Mouse (Mus musculus) embryonic stem cell, embryonic (primary cell): ENCODE results near the gene Spata25.

ENCODE experiments used
- CTCF ChIA-PET, 4 experiments: fragments of 300-600 bp in 2 of 4; fragments of 350-600 bp in 2 of 4; sonication (Branson Sonifier 250); formaldehyde crosslinking; loops; one replicate each; lab custom pipeline; 2022; ENCODE audit warnings: inconsistent platforms in 2 of 4; lab: Charles Lee
- POLR2A ChIA-PET, 4 experiments: fragments of 300-600 bp in 2 of 4; fragments of 350-600 bp in 2 of 4; sonication (Branson Sonifier 250); formaldehyde crosslinking; loops; one replicate each; lab custom pipeline; 2022; ENCODE audit warnings: antibody characterized with exemption in 4 of 4, inconsistent platforms in 1 of 4; lab: Charles Lee

Spata25 gene

GRCm38 (mm10) chr2:164859640-164860432, 31.5 kb upstream of the Spata25 start:
- ChIA-PET CTCF (interaction anchor here (0.5 to 6.2 kb wide), 16 partner anchors 8 to 109 kb away, joined by 3 to 88 read pairs (median 4); partner anchors contain the start of gene Slc12a5 (in 1 of the 4)), POLR2A (interaction anchor here (0.6 to 24.3 kb wide), 43 partner anchors 8 to 1074 kb away, joined by 3 to 527 read pairs (median 4); partner anchors contain the start of genes Ctsa (in 3 of the 4), Zswim1 (in 3 of the 4), Acot8 (in 2 of the 4) and Neurl2 (in 2 of the 4))

GRCm38 (mm10) chr2:164859155-164859554, 30.8 kb upstream of the Spata25 start:
- CTCF ChIA-PET: interaction anchor here (0.6 to 6.2 kb wide), 11 partner anchors 9 to 109 kb away, joined by 3 to 88 read pairs (median 3); partner anchors contain the start of gene Slc12a5 (in 1 of the 4)
- POLR2A ChIA-PET: interaction anchor here (0.6 to 24.3 kb wide), 38 partner anchors 8 to 1074 kb away, joined by 3 to 527 read pairs (median 4); partner anchors contain the start of genes Zswim1 (in 3 of the 4), Acot8 (in 2 of the 4), Ctsa (in 2 of the 4) and Neurl2 (in 2 of the 4)

GRCm38 (mm10) chr2:164857842-164858553, 29.7 kb upstream of the Spata25 start:
- ChIA-PET POLR2A (interaction anchor here (0.5 to 24.3 kb wide), 48 partner anchors 9 to 1134 kb away, joined by 3 to 527 read pairs (median 8); partner anchors contain the start of genes Pcif1 (in 3 of the 4), Acot8 (in 2 of the 4), Ctsa (in 2 of the 4) and Neurl2 (in 2 of the 4)), CTCF (interaction anchor here in 2 of 4 experiments (0.6 to 6.2 kb wide), 8 partner anchors 11 to 928 kb away, joined by 3 to 88 read pairs (median 6); partner anchors contain the start of genes Ctsa (in 1 of the 2), Neurl2 (in 1 of the 2) and Zswim1 (in 1 of the 2))

- CTCF ChIA-PET: interaction anchor here (0.6 to 6.2 kb wide), 23 partner anchors 9 to 929 kb away, joined by 3 to 88 read pairs (median 5); partner anchors contain the start of genes Acot8 (in 1 of the 4), Ctsa (in 1 of the 4), Neurl2 (in 1 of the 4) and Snx21 (in 1 of the 4)
- POLR2A ChIA-PET: interaction anchor here (0.5 to 24.3 kb wide), 62 partner anchors 9 to 1135 kb away, joined by 3 to 527 read pairs (median 7); partner anchors contain the start of genes Pcif1 (in 3 of the 4), Zswim1 (in 3 of the 4), Acot8 (in 2 of the 4) and Ctsa (in 2 of the 4)
These were observed 28.9 kb upstream of the Spata25 start, which contains the start of gene Pltp for GRCm38 (mm10) chr2:164857101-164857821. Gene Pltp, minus strand, starts transcription at chr2:164857711.

GRCm38 (mm10) chr2:164856309-164857100, 28.2 kb upstream of the Spata25 start:
- CTCF ChIA-PET: interaction anchor here (0.6 to 6.2 kb wide), 34 partner anchors 8 to 461 kb away, joined by 3 to 88 read pairs (median 4); partner anchors contain the start of genes Acot8 (in 2 of the 4), Zswim3 (in 2 of the 4), Ctsa (in 1 of the 4) and Neurl2 (in 1 of the 4)
- POLR2A ChIA-PET: interaction anchor here (0.8 to 24.3 kb wide), 79 partner anchors 8 to 1136 kb away, joined by 3 to 527 read pairs (median 6); partner anchors contain the start of genes Ctsa (in 3 of the 4), Pcif1 (in 3 of the 4), Zswim1 (in 3 of the 4) and Acot8 (in 2 of the 4)

- CTCF ChIA-PET: interaction anchor here (0.7 to 6.2 kb wide), 18 partner anchors 9 to 462 kb away, joined by 3 to 88 read pairs (median 4); partner anchors contain the start of genes Ctsa (in 1 of the 4) and Neurl2 (in 1 of the 4)
- POLR2A ChIA-PET: interaction anchor here (0.7 to 24.3 kb wide), 54 partner anchors 9 to 435 kb away, joined by 3 to 527 read pairs (median 7); partner anchors contain the start of genes Ctsa (in 3 of the 4), Pcif1 (in 3 of the 4), Acot8 (in 2 of the 4) and Neurl2 (in 2 of the 4)
These were observed 27.2 kb upstream of the Spata25 start for GRCm38 (mm10) chr2:164855572-164855971.

- POLR2A ChIA-PET: interaction anchor here in 3 of 4 experiments (0.6 to 24.3 kb wide), 12 partner anchors 9 to 761 kb away, joined by 3 to 527 read pairs (median 4); partner anchors contain the start of genes Ctsa (in 2 of the 3), Neurl2 (in 1 of the 3), Spata25 (in 1 of the 3) and Zswim1 (in 1 of the 3)
- CTCF ChIA-PET: interaction anchor here in 3 of 4 experiments (1.1 to 2.9 kb wide), 3 partner anchors 17 to 18 kb away, joined by 3 to 16 read pairs (median 10); no protein-coding TSS in a partner anchor
These were observed 21.7 kb upstream of the Spata25 start for GRCm38 (mm10) chr2:164850061-164850460.

- ChIA-PET CTCF (interaction anchor here (0.5 to 2.8 kb wide), 44 partner anchors 8 to 351 kb away, joined by 3 to 24 read pairs (median 4); partner anchors contain the start of genes Ctsa (in 3 of the 4), Acot8 (in 2 of the 4), Zswim3 (in 2 of the 4) and Neurl2 (in 1 of the 4)), POLR2A (interaction anchor here (0.6 to 24.3 kb wide), 28 partner anchors 6 to 88 kb away, joined by 3 to 527 read pairs (median 7); partner anchors contain the start of genes Ctsa (in 3 of the 4), Zswim1 (in 3 of the 4), Acot8 (in 2 of the 4) and Neurl2 (in 2 of the 4))
These were observed 17.4 kb upstream of the Spata25 start for GRCm38 (mm10) chr2:164845782-164846181.

GRCm38 (mm10) chr2:164835164-164835563, 6.8 kb upstream of the Spata25 start:
- ChIA-PET CTCF (interaction anchor here in 3 of 4 experiments (0.9 to 2.8 kb wide), 5 partner anchors 11 to 51 kb away, joined by 3 to 24 read pairs (median 3); no protein-coding TSS in a partner anchor), POLR2A (interaction anchor here in 3 of 4 experiments (0.8 to 19.6 kb wide), 36 partner anchors 10 to 392 kb away, joined by 3 to 527 read pairs (median 6); partner anchors contain the start of genes Acot8 (in 3 of the 3), Zswim1 (in 3 of the 3), Zswim3 (in 3 of the 3) and Pltp (in 2 of the 3))

GRCm38 (mm10) chr2:164834531-164834930, 6.2 kb upstream of the Spata25 start:
- ChIA-PET CTCF (interaction anchor here in 3 of 4 experiments (0.8 to 2.8 kb wide), 6 partner anchors 11 to 41 kb away, joined by 3 to 24 read pairs (median 4); no protein-coding TSS in a partner anchor), POLR2A (interaction anchor here in 3 of 4 experiments (0.6 to 19.6 kb wide), 44 partner anchors 10 to 1068 kb away, joined by 3 to 527 read pairs (median 6); partner anchors contain the start of genes Acot8 (in 3 of the 3), Zswim1 (in 3 of the 3), Zswim3 (in 3 of the 3) and Pcif1 (in 2 of the 3))

GRCm38 (mm10) chr2:164833314-164833959, 5.1 kb upstream of the Spata25 start, which contains the start of gene Neurl2:
Gene Neurl2, minus strand, starts transcription at chr2:164833456.
- ChIA-PET CTCF (interaction anchor here (0.5 to 2.8 kb wide), 19 partner anchors 10 to 754 kb away, joined by 3 to 24 read pairs (median 4); partner anchors contain the start of genes Zswim1 (in 2 of the 4), Pltp (in 1 of the 4), Slc12a5 (in 1 of the 4) and Snx21 (in 1 of the 4)), POLR2A (interaction anchor here in 3 of 4 experiments (0.6 to 19.6 kb wide), 59 partner anchors 7 to 565 kb away, joined by 3 to 527 read pairs (median 6); partner anchors contain the start of genes Acot8 (in 3 of the 3), Zswim1 (in 3 of the 3), Zswim3 (in 3 of the 3) and Pcif1 (in 2 of the 3))

- ChIA-PET POLR2A (interaction anchor here (0.6 to 19.6 kb wide), 62 partner anchors 8 to 565 kb away, joined by 3 to 527 read pairs (median 5); partner anchors contain the start of genes Acot8 (in 3 of the 4), Zswim1 (in 3 of the 4), Zswim3 (in 3 of the 4) and Pcif1 (in 2 of the 4)), CTCF (interaction anchor here (0.5 to 2.8 kb wide), 23 partner anchors 10 to 754 kb away, joined by 3 to 24 read pairs (median 4); partner anchors contain the start of genes Zswim1 (in 2 of the 4), Pltp (in 1 of the 4) and Snx21 (in 1 of the 4))
These were observed 4.5 kb upstream of the Spata25 start, which contains the start of gene Ctsa for GRCm38 (mm10) chr2:164832748-164833301. Gene Ctsa, plus strand, starts transcription at chr2:164832873.
